Mouse (Mus musculus): ENCODE results near the gene Yif1a.
"Not testable (repeated sequence)": the region's sequence is repeated elsewhere in the genome, so short reads cannot be mapped to it uniquely, and the experiment has no call there.

Yif1a gene

GRCm38 (mm10) chr19:5085145-5085863 is 3.0 kb upstream of the Yif1a start, which contains the start of gene Tmem151a:
Gene Tmem151a (minus strand): TSS chr19:5085531.
- peak; percentile 46 for DNase-seq (ENCODE audit: low spot score)

GRCm38 (mm10) chr19:5086533-5086932 is 1.8 kb upstream of the Yif1a start:
- not testable (repeated sequence) for DNase-seq (ENCODE audit: low spot score)

DNA sequence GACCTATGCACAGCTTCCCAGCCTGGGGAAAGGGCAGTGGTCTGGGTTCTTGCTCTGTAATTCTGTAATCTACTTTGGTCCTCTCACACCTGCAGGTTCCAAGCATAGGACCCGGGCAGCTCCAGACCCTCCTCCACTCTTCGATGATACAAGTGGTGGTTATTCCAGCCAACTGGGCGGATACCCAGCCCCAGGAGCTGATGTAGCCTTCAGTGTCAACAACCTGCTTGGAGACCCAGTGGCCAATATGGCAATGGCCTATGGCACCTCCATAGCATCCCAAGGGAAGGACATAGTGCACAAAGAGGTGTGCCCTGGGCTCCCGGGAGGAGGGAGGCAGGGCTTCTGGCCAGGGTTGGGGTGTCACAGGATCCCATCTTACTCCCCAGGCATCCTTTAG is 986 bp downstream of the Yif1a start:
- no peak for DNase-seq (ENCODE audit: low spot score)

DNA sequence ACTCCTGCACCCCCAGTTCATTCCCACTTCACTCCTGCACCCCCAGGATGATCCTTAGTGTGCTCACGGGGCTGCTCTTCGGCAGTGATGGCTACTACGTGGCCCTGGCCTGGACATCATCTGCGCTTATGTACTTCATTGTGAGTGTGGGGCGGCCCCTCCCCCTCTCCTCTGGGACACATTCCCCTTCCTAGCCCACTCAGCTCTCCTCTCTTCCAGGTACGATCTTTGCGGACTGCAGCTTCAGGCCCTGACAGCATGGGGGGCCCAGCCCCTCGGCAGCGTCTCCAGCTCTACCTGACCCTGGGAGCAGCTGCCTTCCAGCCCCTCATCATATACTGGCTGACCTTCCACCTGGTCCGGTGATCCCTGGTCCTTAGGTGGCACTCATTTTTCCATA is 3.7 kb downstream of the Yif1a start:
- no peak for DNase-seq (ENCODE audit: low spot score)

DNA sequence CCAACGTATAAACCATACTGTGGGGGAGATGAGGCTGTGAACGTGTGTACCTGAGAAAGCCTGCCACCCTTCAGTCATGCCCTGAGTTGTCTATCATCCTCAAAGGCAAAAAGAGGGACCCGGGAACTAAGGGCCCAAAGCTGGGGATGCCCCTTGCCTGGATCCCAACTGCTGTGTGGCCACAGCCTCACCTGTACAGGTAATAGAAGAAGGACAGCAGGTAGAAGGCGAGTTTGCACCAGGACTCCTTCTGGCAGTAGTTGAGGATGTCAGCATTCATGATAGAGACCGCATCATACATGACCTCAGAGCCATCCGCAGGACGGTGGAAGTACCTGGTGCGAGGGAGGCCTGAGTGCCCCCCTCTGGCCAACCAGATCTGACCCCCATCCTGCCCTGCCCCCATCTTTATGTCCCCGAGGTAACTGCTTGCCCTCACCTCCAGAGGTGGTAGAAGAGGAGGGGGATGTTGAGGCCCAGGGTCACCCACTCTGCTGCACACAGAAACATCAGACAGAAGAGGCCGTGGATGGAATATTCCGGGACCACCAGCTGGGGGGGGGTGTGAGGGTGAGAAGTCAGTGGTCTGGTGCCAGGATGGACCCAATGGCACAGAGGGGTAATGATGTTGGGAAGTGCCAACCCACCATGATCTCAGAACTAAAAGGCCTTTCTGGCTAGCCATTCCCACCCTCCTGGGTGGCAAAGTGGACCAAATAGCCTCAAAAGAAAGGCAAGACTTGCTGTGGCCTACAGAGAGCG is 5.3 kb downstream of the Yif1a start:
- DNase-seq (ENCODE audit: low spot score) = no peak

GRCm38 (mm10) chr19:5094243-5094632 is 5.9 kb downstream of the Yif1a start:
- peak; percentile 92 for DNase-seq (ENCODE audit: low spot score)

DNA sequence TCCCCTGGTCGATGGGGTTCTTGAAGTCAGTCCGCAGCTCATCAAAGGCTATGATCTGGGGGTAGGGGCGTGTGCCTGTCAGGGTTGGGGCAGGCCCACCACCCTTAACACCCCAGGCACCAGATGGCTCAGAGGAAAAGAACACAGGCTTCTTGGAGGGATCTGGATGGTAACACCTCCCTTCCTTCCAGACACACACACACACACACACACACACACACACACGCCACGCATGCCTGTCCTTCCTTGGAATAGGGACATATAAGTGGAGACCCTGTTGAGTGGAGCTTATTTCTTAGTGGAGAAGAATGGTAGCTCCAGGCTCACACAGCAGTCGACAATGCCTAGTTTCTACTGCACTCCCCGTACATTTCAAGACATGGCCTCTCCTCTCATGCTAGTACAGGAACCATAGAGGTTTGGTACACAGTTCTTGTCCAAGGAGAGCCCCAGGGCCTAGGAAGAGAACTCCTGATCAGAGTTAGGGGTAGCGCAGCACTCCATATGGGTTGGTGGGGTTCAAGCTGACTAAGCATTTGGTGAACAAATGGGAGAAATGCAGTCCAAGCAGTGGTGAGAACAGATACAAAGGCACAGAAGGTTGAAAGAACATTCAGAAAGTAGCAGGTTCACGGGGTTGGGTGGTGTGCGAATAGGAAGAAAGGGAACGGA is 6.5 kb downstream of the Yif1a start:
- no peak for DNase-seq (ENCODE audit: low spot score)

DNA sequence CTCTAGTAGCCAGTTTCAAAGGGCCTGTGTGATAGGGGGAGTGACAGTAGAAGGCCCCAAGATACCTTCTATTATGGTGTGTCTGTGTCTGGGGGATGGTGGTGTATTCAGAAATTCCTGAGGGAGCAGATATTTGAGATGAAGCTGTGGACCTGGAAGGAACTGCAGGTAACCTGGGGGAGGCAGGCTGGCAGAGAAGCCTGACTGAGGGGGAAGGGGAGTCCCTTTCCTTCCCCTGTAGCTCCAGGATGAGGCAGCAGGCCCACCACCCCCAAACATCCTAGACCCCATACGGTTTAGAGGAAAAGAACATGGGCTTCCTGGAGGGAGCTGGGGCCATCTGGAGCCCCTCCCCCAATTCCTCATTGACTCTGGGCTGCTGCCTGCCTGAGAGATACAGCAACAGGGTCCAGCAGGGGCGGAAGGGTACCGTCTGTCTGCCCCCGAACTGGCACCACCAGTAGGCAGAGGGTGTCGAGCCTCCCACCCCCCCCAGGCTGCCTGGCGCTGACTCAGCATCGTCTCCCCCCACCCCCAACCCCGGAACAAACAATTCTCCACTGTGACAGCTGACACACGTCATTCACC is 7.6 kb downstream of the Yif1a start:
- no peak for DNase-seq (ENCODE audit: low spot score)

- DNase-seq (ENCODE audit: low spot score) = no peak
Measured at GRCm38 (mm10) chr19:5097521-5098362, 9.4 kb downstream of the Yif1a start.

DNA sequence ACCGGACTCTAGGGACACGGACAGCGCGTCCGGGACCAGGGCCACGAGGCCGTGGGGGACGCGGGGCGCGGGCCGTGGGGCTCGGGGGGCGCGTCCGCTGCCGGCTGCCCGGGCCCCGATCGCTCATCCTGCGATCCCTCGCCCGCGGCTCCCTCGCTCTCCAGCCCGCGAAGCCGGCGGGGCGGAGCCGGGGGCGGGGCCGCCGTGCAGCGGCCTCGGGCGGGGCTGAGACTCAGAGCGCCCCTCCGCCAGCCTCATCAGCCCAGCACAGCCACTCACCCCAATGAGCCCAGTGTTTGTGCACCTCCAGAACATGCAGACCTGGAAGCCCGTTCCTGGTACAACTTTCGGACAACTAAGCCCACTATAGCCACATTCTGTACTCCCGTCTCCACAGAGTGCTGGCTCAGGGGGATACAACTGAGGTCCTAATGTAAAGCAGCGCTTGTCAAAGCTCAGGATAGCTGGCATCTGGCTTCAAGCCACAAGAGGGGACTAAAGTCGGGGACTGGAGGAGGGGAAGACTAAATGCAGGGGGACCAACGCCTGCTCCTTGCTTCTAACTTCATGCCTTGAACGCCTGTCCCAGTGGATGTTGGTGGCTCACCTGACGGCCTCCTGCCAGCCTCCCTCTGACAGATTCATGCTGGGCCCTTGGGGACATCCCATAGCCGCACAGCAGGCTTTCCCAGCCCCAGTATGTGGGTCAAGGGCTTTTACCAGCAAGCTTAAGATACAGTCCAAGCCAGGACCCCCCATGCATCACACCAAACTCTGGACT is 10.2 kb downstream of the Yif1a start, which contains the start of gene Cnih2:
Gene Cnih2 (minus strand): TSS at position 159 of the 781 bp plus-strand sequence.
- DNase-seq (ENCODE audit: low spot score) = peak; percentile 48

GRCm38 (mm10) chr19:5106074-5106473 is 17.7 kb downstream of the Yif1a start:
- DNase-seq (ENCODE audit: low spot score) = no peak

DNA sequence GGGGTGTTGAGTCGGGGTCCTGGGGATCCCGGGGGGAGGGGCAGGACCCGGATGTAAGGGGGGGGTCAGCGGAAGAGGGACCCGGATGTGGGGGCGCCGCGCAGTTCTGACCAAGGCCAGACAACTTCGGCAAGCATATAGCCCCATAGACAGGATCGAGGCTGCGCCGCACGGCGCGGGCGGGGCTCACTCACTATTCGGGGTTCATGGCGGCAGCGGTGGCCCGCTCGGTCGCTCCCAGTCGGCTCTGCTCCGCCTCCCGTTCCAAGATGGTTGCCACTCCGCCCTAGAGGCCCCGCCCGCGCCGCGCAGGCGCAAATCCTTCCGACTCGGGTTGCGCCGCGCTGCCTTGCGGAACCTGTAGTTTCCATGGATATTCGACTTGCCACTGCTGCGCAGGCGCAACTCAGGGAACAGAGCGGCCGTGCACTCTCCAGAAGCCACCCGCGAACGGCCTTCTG is 18.4 kb downstream of the Yif1a start, which contains the start of gene Rab1b:
Gene Rab1b (minus strand): TSS at position 342 of the 461 bp plus-strand sequence.
- DNase-seq (ENCODE audit: low spot score) = peak; percentile 94

GRCm38 (mm10) chr19:5107556-5108270 is 19.4 kb downstream of the Yif1a start:
- DNase-seq (ENCODE audit: low spot score) = no peak

GRCm38 (mm10) chr19:5108271-5108575 is 19.9 kb downstream of the Yif1a start:
- no peak for DNase-seq (ENCODE audit: low spot score)

DNA sequence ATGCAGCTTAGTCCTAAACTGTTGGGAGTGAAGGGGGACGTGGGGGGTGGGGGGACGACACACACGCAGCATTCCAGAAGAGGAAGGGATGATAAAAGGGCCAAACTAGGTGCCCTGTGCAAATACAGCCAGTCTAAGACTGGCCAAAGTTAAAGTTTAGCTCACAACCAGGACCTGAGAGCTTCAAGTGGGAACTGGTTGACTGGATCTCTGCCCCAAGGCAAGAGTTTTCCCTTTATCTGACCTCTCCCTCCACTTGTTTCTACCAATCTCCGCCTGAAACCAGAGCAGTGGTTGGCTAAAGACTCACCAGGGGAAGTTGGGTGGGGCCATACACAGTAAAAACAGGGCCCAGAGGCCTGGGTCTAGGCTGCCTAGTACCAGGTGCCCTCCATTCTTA is 20.4 kb downstream of the Yif1a start:
- DNase-seq (ENCODE audit: low spot score) = no peak

- no peak for DNase-seq (ENCODE audit: low spot score)
Measured at GRCm38 (mm10) chr19:5109659-5110453, 21.5 kb downstream of the Yif1a start.

- DNase-seq (ENCODE audit: low spot score) = no peak
Measured at GRCm38 (mm10) chr19:5113783-5114182, 25.4 kb downstream of the Yif1a start.

- DNase-seq (ENCODE audit: low spot score) = peak; percentile 87
Measured at GRCm38 (mm10) chr19:5117494-5118383, 29.4 kb downstream of the Yif1a start.

Measured in urinary bladder, postnatal 25 days (tissue).